Mouse (Mus musculus): ENCODE measurements around the gene Ppip5k1.

GRCm38 (mm10) chr2:121339057-121339456, 16.1 kb downstream of the Ppip5k1 start:
- no peak for TF ChIP-seq CTCF (IDR thresholded peaks at IDR 0.05; ENCODE audit: borderline replicate concordance, insufficient read depth, low read length)
- TF ChIP-seq POLR2A (IDR thresholded peaks at IDR 0.05; ENCODE audit: low read depth, low read length) = no peak
